Mouse (Mus musculus) left cerebral cortex, adult 11 months (tissue): ENCODE results near the gene Zpbp.
A peak's percentile ranks its signal among the peaks of the same experiment; 100 is the strongest.

Source experiments
- DNase-seq: peaks from one replicate; pipeline ENCODE4 v3.0.0; 2022; ENCODE audit warnings: low spot score

The Zpbp gene

DNA sequence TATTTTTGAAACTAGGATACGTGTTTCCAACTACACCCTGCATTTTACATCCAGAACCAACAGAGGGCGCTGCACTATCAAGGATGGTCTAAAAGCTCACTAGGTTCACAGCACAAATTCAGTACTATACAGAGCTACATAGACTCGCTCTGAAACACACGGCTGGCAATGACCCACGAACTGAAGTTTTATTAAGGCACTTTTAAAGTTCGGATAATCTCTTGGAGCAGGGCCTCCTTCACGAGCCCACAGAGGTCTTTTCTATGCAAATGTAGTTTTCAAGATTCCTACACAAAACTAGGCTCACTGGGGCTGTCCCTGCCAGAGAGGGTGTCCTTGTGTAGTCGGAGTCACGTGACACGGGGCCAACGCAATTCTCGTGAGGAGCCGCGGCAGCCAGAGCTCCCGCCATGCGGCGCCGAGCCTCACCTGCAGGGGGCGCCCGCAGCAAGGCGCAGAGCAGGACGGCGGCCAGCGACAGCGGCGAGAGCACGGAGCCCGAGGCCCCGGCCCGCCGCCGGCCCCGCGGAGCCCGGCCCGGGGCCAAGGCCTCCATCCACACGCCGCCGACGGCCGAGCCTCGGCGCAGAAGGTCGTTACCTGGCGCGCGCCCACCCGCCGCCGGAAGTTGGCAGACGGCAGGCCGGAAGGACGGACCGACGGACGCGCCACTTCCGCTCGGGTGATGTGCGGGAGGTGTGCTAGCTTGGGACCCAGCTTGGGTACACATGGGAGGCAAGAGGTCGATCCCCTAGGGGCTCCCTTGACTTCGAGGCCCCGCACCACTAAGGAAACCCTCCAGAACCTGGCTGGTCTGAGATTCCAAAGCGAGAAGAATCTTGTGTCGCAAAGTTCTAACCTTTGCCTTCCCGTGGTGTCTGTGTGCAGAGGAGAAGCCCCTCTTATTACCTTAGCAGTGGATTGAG is at the start of gene Zpbp, which contains the start of gene Spata48:
TSS of gene Zpbp (minus strand) at position 774 of the 926 bp plus-strand sequence.
TSS of gene Spata48 (plus strand) at position 460 of the 926 bp plus-strand sequence.
- DNase-seq = peak; percentile 89

DNA sequence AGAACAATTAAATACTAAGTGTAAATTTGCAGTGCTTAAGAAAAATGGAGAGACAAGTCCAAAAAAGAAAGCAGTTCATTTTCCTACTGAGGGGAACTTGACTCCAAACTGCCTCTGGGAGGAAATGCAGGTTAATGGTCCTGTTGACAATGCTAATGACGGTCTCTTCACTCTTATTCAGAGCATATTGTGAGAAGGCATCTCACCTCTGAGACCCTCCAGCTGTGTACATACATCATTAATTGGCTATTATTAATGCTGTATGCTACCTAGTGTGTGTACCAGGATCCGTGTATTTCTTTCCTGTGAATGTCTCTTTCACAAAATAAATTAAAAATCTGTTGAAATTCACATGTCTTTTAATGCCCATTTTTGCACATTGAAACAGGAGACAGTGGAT is 47.2 kb upstream of the Zpbp start:
- no peak for DNase-seq

DNA sequence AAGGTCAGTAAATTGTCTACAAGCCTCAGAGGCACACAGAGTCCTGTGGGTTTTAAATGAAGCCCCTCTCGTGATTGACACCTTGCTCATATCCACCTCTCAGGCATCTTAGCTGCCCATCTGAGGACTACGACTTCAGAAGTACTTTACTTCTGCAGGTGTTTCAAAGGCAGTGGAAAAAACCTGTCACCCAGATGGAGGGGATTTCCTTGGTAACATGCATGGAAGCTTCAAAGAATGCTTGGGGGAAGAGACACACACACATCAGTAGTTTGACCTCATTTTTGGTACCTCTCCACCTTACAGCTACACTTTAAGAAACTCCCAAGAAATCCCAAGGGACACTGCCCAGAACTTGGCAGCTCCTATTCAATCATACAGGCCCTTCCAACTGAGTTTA is 44.0 kb upstream of the Zpbp start:
- DNase-seq = no peak

DNA sequence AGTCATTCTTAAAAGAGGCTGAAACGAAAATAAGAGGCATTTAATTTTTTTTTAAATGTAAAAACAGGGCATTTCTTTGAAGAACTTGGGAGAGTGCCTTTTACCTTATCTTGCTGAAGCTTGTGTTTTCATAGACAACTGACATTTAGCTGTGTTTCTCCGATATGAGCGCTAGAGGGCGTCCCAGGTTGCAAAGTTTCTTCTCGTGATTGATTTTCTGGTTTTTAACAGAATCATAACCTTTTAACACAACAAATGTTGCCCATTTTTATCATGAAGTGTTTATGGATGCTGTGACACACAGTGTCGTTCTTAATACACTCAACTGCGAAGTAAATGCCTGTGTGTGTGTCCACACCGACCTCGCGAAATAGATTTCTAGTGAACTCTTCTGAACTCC is 37.7 kb upstream of the Zpbp start:
- no peak for DNase-seq

DNA sequence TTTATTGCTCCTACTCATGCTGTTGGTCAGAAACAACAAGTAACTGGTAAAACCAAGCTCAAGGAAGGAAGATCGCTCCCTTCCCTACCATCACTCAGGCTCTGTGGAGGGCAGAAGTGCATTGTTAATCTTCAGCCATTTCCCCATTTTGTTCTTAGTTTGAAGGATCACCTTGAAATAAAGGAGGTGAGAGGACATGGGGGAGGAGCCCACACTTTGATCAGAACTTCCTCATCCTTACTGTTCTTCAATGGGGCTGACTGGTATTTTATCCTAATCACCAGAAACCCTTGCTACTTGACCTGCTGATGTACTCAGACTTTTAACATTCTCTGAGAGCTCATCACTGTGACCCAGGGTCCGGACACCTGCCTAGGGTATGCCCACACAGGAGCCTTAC is 33.5 kb upstream of the Zpbp start:
- no peak for DNase-seq

DNA sequence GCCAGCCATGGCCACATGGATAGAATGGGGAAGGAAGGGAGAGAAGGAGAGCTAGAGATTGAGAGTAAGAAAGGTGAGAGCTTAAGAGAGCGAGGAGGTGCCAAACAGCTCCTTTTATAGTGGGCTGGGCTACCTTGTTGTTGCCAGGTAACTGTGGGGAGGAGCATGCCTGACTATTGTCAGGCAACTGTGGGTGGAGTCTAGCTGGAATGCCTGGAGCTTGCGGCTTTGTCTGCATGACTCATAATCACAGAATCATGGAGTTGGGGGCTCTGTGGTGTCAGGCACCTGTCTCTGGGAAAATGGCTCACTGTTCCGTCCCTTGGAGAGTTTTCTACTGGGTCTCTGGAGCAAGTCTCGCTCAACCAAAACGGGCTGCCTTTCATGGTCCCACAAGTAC is 29.8 kb upstream of the Zpbp start:
- no peak for DNase-seq

DNA sequence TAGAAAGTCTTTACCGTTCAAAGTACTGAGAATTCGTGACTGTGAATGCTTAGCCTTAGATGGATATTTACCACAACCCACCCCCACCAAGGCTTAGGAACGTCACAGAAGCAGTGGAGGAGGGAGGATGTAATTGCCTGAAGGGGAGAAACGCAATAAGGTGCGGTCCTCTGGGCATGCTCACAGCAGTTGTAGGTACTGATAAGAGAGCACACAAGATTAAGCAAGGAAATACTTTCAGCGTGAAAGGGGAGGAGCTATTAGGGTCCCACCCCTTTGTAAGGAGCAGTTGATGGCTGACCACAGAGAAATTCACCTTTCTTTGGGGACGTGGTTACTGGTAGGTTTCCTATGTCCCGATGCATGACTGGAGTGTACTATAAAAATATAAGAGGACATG is 22.2 kb upstream of the Zpbp start:
- DNase-seq = no peak

DNA sequence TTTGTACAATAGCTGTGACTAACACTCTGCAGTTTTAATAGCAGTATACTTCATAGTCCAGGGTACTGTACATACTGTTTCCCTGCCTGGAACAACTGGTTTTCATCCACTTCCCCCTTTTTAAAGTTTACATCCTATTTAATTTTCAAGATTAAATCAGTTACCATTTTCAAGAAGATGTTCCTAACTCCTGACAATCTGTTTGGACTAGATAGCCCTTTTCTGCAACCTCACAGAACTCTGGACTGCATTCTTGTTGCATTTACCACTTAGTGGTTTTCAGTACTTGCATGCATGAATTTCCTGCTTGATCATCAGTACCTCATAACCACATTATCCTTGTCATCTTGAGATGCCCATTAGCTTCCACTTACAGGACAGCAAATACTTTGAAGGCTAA is 6.7 kb upstream of the Zpbp start:
- DNase-seq = no peak

DNA sequence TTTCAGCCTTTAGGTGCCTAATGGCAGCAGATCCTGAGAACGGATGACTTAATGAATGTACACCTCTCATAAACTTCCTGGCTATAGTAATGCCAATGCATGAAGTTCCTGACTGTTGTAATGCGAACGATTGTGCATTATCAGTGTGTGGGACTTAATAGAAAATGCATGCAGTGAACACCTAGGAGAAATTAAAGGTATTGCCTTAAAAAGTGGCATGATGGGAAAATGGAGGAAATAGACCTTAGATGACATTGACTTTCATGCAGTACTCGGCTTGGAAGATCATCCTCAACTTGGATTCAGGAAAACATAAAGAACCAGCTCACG is 318 bp upstream of the Zpbp start:
- no peak for DNase-seq

DNA sequence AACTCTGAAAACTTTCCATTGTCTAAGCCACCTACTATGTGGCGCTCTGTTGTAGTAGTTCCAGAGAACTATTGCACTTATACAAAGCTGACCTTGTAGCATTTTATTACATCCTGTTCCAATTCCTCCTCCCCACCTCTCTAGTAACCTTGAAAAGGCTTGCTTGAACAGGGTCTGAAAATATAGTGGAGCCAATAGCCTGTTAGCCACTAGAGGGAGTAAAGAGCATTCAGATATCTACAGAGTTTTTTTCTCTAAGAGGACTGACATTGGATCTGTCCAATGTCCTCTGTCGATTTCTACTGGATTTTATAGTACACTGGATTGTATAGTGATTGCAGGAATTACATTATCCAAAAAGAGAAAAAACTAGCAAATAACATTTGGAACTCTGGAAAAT is 7.2 kb downstream of the Zpbp start:
- DNase-seq = no peak

DNA sequence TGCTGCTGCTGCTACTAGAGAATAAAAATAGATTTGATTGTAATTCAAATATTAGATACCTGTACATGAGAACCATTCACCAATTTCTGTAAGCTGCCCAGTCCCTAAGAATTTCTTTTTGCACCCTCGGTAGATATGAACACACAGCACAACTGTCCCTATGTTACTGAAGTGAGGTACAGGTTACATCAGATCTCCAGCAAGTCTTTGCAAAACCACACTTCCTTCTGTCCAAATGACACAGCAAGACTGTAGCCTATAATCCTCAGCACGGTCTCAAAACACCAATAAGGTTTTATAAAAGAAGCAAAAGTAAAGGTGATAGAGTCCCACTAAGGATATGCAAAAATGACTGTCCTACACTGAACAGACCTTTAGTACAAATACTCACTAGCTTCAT is 44.9 kb downstream of the Zpbp start:
- no peak for DNase-seq

DNA sequence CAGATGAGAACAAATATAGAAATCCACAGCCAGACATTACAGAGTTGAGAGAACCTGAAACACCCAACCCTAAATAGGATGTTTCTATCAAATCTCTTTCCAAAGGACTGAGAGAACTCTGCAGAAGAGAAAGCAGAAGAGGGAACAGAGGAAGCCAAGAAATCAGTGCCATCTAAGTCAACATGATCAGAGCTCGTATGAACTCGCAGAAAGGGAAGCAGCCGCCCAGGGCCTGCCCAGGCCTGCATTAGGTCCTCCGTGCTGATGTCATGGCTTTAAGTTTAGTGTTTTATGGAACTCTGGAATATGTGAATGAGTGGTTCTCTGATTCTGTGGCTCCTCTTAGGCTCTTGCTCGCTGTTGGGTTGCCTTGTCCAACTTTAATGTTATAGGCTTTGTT is 48.0 kb downstream of the Zpbp start:
- DNase-seq = no peak

DNA sequence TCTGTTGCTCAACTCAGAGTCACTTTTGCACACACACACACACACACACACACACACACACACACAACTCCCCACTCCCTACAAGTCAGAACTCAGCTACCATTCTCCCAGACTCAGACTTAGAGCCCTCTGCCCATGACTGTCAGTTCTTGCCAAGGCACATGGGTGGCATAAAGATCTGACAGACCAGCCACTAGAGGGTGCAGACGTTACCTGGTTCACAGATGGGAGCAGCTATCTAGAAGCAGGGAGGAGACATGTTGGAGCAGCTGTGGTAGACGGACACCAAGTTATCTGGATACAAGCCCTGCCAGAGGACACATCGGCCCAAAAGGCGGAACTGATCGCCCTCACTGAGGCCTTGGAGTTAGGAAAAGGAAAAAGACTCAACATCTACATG is 67.5 kb downstream of the Zpbp start:
- DNase-seq = no peak

DNA sequence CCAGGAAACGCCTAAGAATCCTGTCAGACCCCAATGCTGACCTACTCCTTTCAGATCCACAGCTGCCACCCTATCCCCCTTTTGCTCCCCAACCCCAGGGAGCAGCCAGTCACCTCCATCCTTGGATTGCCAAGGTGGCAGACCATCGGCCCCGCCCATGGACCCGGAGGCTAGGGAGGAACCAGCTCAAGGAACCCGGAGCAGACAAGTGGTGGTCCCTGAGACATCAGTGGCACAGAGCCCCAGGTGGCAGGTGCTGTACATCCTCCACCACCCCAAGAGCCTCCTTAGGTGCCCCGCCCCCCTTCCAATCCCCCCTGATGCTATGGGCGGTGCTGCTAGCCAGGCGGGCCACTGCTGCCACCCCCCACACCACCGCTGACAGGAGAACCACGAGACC is 69.0 kb downstream of the Zpbp start:
- DNase-seq = no peak

DNA sequence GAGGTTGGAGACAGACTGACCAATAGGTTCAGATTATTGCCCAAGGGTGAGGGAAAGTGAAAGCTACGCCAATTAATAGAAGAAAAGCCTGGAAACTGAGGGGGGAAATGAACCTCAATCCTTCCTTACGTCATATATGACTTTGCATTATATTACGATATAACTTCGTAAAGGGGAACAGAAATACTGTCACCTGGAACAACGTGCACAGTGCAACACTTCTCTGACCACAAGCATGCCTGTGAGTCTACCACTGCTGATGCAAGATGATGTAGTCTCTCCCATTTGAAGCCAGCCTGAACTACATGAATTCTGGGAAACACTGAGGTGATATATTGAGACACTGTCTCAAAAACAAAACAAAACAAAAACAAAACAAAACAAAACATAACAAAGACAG is 90.9 kb downstream of the Zpbp start:
- DNase-seq = no peak

DNA sequence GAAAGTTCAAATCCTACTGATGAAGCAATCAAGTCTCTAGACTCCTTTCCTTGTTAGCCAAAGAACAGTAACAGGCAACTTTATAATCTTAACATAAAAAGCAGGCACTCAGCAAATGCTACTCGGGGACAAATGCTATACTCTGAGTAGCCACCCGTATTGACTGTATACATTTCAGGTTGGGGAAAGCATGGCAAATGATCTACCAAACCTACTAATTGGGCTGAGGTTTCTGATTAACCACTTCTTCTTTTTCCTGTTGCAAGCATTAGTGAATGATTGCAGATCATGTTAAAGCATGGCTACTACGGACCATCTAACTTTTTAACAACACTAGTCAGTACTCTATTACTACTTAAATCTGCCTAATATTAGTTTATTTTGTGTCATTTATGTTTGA is 178.7 kb downstream of the Zpbp start:
- no peak for DNase-seq

DNA sequence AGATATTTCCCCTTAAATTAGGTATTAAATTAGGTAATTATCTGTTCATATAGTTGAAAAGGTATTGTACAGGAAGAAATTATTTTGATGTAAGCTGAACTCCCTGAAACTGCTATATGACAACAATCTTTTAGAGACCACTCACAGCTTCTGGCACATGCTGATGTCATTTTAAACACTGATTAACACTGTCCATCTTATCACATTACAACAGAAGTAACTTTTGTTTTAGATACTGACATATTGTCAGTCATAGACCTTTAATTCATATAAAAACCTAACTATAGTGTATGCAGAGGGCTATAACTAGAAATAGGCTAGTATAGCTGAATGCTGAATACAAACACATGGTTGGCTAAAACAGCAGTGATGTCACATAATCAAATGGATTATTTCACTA is 182.1 kb downstream of the Zpbp start:
- DNase-seq = no peak

DNA sequence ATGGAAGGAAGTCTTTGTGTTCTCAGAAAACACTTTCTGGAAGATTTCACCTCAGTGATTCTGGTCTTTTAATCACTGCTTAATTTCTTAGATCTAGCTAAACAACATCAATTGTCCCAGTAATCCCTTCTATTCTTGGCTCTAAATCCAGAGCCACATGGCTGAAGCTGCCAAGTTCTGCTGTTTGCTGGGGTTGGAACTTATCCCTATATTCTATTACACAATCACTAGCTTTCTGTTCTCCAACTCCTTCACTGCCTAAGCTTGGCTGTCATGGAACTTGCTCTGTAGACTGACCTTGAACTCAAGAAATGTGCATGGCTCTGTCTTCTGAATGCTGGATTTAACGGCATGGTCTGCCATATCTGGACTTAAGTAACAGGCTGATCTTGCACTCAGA is 204.9 kb downstream of the Zpbp start:
- DNase-seq = no peak

DNA sequence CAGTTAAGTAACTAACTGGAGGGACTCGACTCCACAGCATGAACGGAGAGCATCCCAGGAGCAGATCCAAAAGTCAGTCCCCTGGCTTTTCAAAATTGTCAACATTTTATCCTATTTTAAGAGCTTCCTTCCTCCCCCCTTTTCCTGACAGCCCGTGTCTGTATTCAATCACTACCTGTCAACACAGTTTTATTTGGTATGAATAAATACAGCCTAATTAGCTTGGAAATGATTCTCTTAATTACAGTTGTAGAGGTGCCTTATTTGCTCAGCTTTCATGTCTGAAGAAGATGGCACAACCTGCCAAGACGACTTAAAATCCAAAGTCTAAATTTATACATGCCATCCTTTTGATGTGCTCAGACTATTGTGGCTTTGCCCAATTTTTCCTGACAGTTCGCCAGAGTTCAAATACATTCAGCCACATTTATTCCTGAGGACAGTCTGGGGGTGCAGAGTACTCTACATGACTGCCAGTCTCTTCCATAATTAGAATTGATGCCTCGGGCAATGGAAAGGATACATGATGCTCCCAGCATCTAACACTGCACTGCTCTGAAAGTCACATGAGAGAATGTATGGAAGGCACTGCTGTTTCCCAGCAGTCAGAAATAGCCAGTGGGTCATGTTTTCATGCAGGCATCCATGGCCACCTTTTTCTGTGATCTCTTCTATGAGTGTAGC is 219.4 kb downstream of the Zpbp start:
- no peak for DNase-seq

DNA sequence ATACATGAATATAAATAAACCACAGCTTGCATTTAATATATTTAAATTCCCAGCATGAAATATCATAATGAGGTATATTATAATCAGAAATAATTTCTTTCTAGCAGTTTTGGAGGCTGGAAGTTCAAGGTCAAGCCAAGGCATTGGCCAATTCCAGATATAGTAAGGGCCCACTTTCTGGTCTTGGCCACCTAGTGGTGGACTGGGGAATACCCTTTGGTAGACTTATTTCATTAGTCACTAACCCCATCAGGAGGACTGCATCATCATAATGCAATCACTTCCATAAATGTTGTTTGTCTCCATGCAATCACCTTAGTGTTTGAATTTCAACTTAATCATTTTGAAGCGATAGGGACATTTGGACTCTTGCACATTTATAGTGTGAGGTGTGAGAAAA is 222.9 kb downstream of the Zpbp start:
- no peak for DNase-seq
